Mouse (Mus musculus): ENCODE measurements at regions not wholly inside any gene's neighbourhood (a gene's known extent, or its start where the extent isn't known, plus 50 kb on each side); places are given as distances from the start of the nearest gene placed in this dataset.
A peak's percentile ranks its signal among the peaks of the same experiment; 100 is the strongest.

GRCm38 (mm10) chr8:56202342-56202741 is 92.0 kb upstream of the Hpgd start:
- H3K9me3 ChIP-seq (ENCODE audit: control insufficient read depth, low read length): no peaks in the 10 kb centered on the region
- H3K4me2 ChIP-seq (replicated peaks; ENCODE audit: low read depth): no peak overlapping the region
- H3K27me3 ChIP-seq (ENCODE audit: control insufficient read depth, insufficient read depth, low read length): no peaks in the 10 kb centered on the region
- DNase-seq (ENCODE audit: low spot score) (no peak), ATAC-seq (ENCODE audit: low FRiP score, low TSS enrichment) (no peak)
- H3K4me1 ChIP-seq (replicated peaks; ENCODE audit: control insufficient read depth, insufficient read depth): no peaks in the 10 kb centered on the region
- no peak for TF ChIP-seq EP300 (optimal IDR thresholded peaks at IDR 0.05)
- TF ChIP-seq CTCF (IDR thresholded peaks at IDR 0.05; ENCODE audit: low read depth): no peak
- no peak overlapping the region for H3K4me3 ChIP-seq (ENCODE audit: low read depth, low read length)
- H3K36me3 ChIP-seq (ENCODE audit: control insufficient read depth, insufficient read depth, low read length): no peaks in the 10 kb centered on the region
- WGBS: 31% methylated on average over 4 of the region's 4 CpGs
- H3K27ac ChIP-seq (replicated peaks): no peak overlapping the region
- no peak overlapping the region for H3K9ac ChIP-seq (ENCODE audit: low read length)

GRCm38 (mm10) chr8:56211922-56212635 is 82.3 kb upstream of the Hpgd start:
- 36% methylated on average over 3 of the region's 3 CpGs for WGBS
- H3K9ac ChIP-seq (ENCODE audit: low read length): no peak overlapping the region
- no peak overlapping the region for H3K27ac ChIP-seq (replicated peaks)
- no peaks in the 10 kb centered on the region for H3K36me3 ChIP-seq (ENCODE audit: control insufficient read depth, insufficient read depth, low read length)
- H3K4me1 ChIP-seq (replicated peaks; ENCODE audit: control insufficient read depth, insufficient read depth): no peaks in the 10 kb centered on the region
- H3K4me2 ChIP-seq (replicated peaks; ENCODE audit: low read depth): no peak overlapping the region
- H3K9me3 ChIP-seq (ENCODE audit: control insufficient read depth, low read length): no peaks in the 10 kb centered on the region
- no peak overlapping the region for H3K4me3 ChIP-seq (ENCODE audit: low read depth, low read length)
- no peaks in the 10 kb centered on the region for H3K27me3 ChIP-seq (ENCODE audit: control insufficient read depth, insufficient read depth, low read length)
- TF ChIP-seq CTCF (IDR thresholded peaks at IDR 0.05; ENCODE audit: low read depth) (no peak), EP300 (optimal IDR thresholded peaks at IDR 0.05) (no peak)
- peak; percentile 15 for DNase-seq (ENCODE audit: low spot score)
- peak; percentile 26; the same call in 1 of the 2 replicates for ATAC-seq (ENCODE audit: low FRiP score, low TSS enrichment)

DNA sequence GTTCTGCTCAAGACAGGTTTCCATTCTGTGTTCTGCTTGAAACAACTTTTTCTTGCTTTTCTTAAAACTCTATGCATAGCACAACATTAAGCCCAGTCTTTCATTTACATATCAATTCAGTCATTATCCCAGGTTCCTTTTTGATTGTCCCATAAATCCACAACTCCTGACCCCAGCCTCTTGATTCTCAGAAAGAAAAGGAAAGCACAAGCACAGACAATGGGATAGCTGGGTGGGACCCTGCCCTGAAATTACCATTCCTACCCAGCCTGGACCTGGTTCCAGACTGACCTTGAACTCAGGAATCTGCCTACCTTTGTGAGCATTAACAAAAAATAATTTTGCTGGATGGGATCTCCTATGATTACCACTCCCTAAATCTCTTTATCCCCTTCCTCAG is 75.5 kb upstream of the Hpgd start:
- Histone ChIP-seq H3K9ac (ENCODE audit: low read length) (no peak overlapping the region), H3K4me1 (replicated peaks; ENCODE audit: control insufficient read depth, insufficient read depth) (no peaks in the 10 kb centered on the region), H3K27me3 (ENCODE audit: control insufficient read depth, insufficient read depth, low read length) (no peaks in the 10 kb centered on the region), H3K36me3 (ENCODE audit: control insufficient read depth, insufficient read depth, low read length) (no peaks in the 10 kb centered on the region), H3K27ac (replicated peaks) (no peak overlapping the region), H3K9me3 (ENCODE audit: control insufficient read depth, low read length) (no peaks in the 10 kb centered on the region), H3K4me3 (ENCODE audit: low read depth, low read length) (no peak overlapping the region), H3K4me2 (replicated peaks; ENCODE audit: low read depth) (no peak overlapping the region)
- no peak for TF ChIP-seq EP300 (optimal IDR thresholded peaks at IDR 0.05)
- no peak for TF ChIP-seq CTCF (IDR thresholded peaks at IDR 0.05; ENCODE audit: low read depth)
- DNase-seq (ENCODE audit: low spot score): no peak
- no peak for ATAC-seq (ENCODE audit: low FRiP score, low TSS enrichment)

DNA sequence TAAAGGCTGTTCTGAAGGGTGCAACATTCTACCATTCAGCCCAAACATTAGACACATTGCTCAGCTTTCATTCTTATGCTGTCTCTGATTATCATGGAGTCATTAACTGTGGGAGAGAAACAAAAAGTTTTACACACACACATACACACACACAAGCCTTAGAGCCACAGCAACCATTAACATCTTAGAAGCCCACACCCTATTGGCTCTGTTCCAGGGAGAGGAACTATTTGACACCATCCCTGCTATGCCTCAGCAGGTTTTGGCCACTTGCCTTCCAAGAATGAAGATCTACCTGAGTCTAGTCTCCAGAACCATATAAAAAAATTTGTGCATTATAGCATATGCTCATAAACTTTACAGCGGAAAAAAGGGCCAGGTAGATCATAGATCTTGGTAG is 75.0 kb upstream of the Hpgd start:
- no peak for TF ChIP-seq EP300 (optimal IDR thresholded peaks at IDR 0.05)
- TF ChIP-seq CTCF (IDR thresholded peaks at IDR 0.05; ENCODE audit: low read depth): no peak
- WGBS: 97% methylated on average over 1 of the region's 1 CpGs
- H3K9ac ChIP-seq (ENCODE audit: low read length): no peak overlapping the region
- ATAC-seq (ENCODE audit: low FRiP score, low TSS enrichment) (no peak), DNase-seq (ENCODE audit: low spot score) (no peak)
- H3K4me2 ChIP-seq (replicated peaks; ENCODE audit: low read depth): no peak overlapping the region
- H3K27me3 ChIP-seq (ENCODE audit: control insufficient read depth, insufficient read depth, low read length): no peaks in the 10 kb centered on the region
- no peaks in the 10 kb centered on the region for H3K4me1 ChIP-seq (replicated peaks; ENCODE audit: control insufficient read depth, insufficient read depth)
- no peaks in the 10 kb centered on the region for H3K36me3 ChIP-seq (ENCODE audit: control insufficient read depth, insufficient read depth, low read length)
- no peaks in the 10 kb centered on the region for H3K9me3 ChIP-seq (ENCODE audit: control insufficient read depth, low read length)
- H3K4me3 ChIP-seq (ENCODE audit: low read depth, low read length): no peak overlapping the region
- H3K27ac ChIP-seq (replicated peaks): no peak overlapping the region

DNA sequence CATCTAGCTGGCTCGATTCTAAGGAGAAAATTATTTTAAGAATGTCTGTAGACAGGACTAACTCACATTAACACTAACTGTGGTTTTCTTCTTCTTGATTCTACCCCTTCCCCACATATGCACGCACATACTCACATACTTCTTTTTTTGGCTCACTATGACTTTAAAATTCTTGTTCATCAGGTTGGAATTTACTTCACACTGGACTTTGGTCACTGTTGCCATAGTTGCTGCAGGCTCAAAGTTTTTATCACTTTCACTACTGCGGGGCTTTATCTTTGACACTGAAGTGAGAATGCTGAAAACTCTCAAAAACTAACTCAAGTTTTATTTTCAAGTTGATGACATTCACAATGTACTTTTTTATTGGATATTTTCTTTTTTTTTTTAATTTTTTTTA is 71.4 kb upstream of the Hpgd start:
- 54% methylated on average over 3 of the region's 3 CpGs for WGBS
- ATAC-seq (ENCODE audit: low FRiP score, low TSS enrichment): peak; percentile 57; the same call in 1 of the 2 replicates
- DNase-seq (ENCODE audit: low spot score): peak; percentile 21

GRCm38 (mm10) chr8:56230645-56231330 is 63.6 kb upstream of the Hpgd start:
- ATAC-seq (ENCODE audit: low FRiP score, low TSS enrichment) (no peak), DNase-seq (ENCODE audit: low spot score) (no peak)
- Histone ChIP-seq H3K27ac (replicated peaks) (no peak overlapping the region), H3K4me1 (replicated peaks; ENCODE audit: control insufficient read depth, insufficient read depth) (no peaks in the 10 kb centered on the region), H3K36me3 (ENCODE audit: control insufficient read depth, insufficient read depth, low read length) (no peaks in the 10 kb centered on the region), H3K9ac (ENCODE audit: low read length) (no peak overlapping the region), H3K9me3 (ENCODE audit: control insufficient read depth, low read length) (no peaks in the 10 kb centered on the region), H3K27me3 (ENCODE audit: control insufficient read depth, insufficient read depth, low read length) (no peaks in the 10 kb centered on the region), H3K4me3 (ENCODE audit: low read depth, low read length) (no peak overlapping the region), H3K4me2 (replicated peaks; ENCODE audit: low read depth) (no peak overlapping the region)
- 86% methylated on average over 8 of the region's 8 CpGs for whole genome bisulfite sequencing
- no peak for TF ChIP-seq EP300 (optimal IDR thresholded peaks at IDR 0.05)
- no peak for TF ChIP-seq CTCF (IDR thresholded peaks at IDR 0.05; ENCODE audit: low read depth)

More for the DNA sequence above, 71.4 kb upstream of the Hpgd start:
- Histone ChIP-seq H3K27me3 (ENCODE audit: control insufficient read depth, insufficient read depth, low read length) (no peaks in the 10 kb centered on the region), H3K9ac (ENCODE audit: low read length) (no peak overlapping the region), H3K9me3 (ENCODE audit: control insufficient read depth, low read length) (no peaks in the 10 kb centered on the region), H3K4me3 (ENCODE audit: low read depth, low read length) (no peak overlapping the region), H3K4me2 (replicated peaks; ENCODE audit: low read depth) (no peak overlapping the region), H3K27ac (replicated peaks) (no peak overlapping the region), H3K4me1 (replicated peaks; ENCODE audit: control insufficient read depth, insufficient read depth) (no peaks in the 10 kb centered on the region), H3K36me3 (ENCODE audit: control insufficient read depth, insufficient read depth, low read length) (no peaks in the 10 kb centered on the region)
- TF ChIP-seq EP300 (optimal IDR thresholded peaks at IDR 0.05) (no peak), CTCF (IDR thresholded peaks at IDR 0.05; ENCODE audit: low read depth) (no peak)
